Mouse (Mus musculus): ENCODE data around the gene Bok. TPM values are rescaled to one million over a fixed set of nuclear protein-coding genes. Genes with fewer than 3 reads are reported as not detected.

The Bok gene
- polyA plus RNA-seq, 3 experiments from 2014 or later = not detected

GRCm38 (mm10) chr1:93691106-93691505 lies 5.6 kb downstream of the Bok start:
- no peak for ATAC-seq

GRCm38 (mm10) chr1:93691786-93692357 lies 6.4 kb downstream of the Bok start:
- ATAC-seq = no peak

DNA sequence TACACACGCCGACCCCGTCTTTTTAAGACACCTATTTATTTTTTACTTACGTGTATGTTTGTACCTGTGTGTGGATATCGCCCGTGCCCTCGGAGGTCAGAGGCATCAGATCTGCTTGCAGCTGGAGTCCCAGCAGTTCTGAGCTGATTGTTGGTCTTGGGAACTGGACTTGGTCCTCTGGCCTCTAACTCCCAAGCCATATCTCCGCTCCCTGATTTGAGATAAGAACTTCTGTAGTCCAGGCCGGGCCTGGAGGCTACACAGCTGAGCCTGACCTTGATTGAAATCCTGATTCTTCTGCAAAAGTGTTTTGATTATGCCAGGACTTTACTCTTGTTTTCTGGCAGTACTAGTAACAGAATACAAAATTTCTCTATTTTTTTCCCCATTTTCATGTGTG lies 7.3 kb downstream of the Bok start:
- ATAC-seq = no peak

DNA sequence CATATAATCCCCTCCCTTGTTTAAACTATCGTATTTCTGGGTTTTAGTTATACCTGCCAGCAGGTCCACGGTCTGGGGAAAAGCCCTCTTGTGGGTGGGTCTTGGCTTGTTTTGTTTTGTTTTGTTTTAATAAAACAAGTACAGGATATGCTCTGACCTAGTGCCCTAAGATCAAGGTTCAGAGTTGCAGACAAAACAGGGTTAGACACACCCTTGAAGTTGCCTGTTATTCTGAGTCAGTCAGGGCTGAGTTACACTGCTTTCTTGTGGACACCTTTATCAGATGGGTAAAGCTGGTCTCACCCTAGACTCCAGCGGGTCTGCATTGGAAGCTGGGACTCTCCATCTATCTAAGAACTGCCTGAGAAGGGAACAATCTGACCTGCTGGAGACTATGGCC lies 8.0 kb downstream of the Bok start:
- no peak for ATAC-seq

- no peak for ATAC-seq
Observed at GRCm38 (mm10) chr1:93693943-93694342, 8.5 kb downstream of the Bok start.

DNA sequence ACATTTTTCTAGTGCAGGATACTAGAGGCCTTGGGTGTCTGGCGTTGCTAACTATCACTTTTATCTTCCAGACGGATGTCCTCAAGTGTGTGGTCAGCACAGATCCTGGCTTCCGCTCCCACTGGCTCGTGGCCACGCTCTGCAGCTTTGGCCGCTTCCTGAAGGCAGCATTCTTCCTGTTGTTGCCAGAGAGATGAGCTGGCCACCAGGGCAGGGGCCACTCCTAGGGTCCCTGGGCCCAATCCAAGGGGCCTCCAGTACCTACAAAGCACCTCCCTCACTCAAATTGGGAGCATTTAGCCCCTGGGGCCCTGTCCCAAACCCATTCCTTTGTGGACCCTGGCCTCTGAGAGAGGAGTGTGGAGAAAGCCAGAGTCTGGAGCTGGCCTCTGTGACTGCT lies 9.5 kb downstream of the Bok start:
- no peak for ATAC-seq

DNA sequence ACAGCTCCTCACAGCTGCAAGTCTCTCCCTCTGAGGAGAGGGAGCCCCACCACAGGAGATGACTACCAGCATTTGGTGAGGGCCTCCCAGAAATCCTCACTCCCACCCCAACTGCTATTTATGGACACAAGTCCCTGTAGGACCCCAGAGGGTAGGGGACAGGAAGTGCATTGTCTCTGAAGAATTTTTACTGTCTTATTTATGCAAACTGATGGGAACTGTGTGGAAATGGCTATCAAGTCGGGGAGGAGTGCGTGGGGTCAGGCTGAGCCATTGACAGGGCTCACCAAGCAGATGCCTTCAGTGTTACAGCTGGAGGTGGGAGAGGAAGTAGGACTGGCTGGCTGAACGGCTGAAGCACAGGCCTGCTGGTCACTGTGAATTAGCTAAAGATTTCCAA lies 11.9 kb downstream of the Bok start:
- ATAC-seq = no peak

GRCm38 (mm10) chr1:93699159-93699558 lies 13.7 kb downstream of the Bok start:
- ATAC-seq = no peak

DNA sequence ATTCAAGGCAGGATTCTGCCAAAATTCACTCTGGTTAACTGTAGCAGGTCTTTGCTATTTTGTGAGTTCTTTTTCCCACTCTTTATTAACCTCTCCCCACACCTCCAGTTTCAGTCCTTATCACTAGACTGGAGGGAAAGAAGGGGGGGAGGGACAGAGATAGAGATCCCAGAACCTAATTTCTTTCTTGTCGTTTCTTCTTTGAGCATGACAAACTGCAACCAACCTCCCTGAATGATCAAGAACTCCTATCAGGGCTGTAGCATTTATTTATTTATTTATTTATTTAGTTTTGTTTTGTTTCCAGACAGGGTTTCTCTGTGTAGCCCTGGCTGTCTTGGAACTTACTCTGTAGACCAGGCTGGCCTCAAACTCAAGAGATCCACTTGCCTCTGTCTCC lies 16.6 kb downstream of the Bok start:
- ATAC-seq = no peak

GRCm38 (mm10) chr1:93703472-93704048 lies 18.1 kb downstream of the Bok start:
- ATAC-seq = no peak

- no peak for ATAC-seq
Observed at GRCm38 (mm10) chr1:93704341-93704740, 18.9 kb downstream of the Bok start.

GRCm38 (mm10) chr1:93705389-93705788 lies 19.9 kb downstream of the Bok start:
- no peak for ATAC-seq

GRCm38 (mm10) chr1:93716166-93716565 lies 30.7 kb downstream of the Bok start:
- ATAC-seq = no peak

- ATAC-seq = no peak
Observed at GRCm38 (mm10) chr1:93721557-93721956, 36.1 kb downstream of the Bok start.

DNA sequence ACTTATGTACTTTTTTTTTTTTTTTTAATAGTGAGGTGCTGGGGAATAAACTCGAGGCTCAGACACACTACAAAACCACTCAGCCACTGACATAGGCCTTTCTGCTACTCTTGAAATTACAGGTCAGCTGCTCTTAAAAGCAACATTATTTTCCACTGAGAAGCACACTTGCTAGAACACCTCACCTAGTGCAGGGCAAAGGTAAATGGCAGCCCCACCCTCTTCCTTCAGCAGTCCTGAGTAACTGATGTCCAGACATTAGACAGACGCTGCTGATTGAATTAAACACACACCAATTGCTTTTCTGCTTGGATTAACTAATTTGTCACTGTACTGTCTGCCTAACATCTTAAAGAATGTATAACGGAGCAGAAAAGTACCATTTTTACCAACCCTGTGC lies 39.2 kb downstream of the Bok start:
- ATAC-seq = no peak

- ATAC-seq = no peak
Observed at GRCm38 (mm10) chr1:93725665-93726064, 40.2 kb downstream of the Bok start.

DNA sequence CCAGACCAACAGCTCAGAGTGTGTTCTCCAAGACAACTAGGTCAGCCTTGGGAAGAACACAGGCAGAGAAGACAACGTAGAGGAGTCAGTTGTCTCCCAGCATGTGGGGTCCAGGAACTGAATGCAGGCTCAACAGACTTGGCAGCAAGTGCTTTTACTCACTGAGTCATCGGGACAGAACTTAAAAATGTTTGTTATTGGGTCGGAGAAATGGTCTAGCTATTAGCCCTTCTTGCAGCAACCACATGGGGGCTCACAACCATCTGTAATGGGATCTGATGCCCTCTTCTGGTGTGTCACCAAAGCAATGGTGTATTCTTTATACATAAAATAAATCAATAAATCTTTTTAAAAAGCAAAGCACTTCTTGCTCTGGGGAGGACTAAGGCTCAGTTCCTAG lies 40.7 kb downstream of the Bok start:
- no peak for ATAC-seq

DNA sequence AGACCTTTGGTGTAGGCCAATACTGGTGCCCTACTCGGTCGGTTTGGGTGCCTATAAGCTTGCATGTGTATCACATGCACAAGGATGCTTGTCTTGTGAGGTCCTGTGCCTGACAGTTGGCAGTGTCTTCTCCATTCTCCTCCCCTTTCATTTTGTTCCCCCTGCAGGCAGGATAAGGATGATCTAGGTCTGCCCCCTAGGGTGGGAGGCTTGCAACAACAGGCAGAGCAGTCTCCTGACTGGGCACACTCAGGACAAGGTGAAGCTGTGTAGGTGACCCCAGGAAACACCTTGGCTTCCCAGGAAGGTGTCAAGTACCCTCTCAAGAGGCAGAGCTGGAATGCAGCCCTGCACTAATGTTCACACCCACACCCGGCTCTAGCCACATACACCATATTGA lies 41.5 kb downstream of the Bok start:
- peak; percentile 50 for ATAC-seq

DNA sequence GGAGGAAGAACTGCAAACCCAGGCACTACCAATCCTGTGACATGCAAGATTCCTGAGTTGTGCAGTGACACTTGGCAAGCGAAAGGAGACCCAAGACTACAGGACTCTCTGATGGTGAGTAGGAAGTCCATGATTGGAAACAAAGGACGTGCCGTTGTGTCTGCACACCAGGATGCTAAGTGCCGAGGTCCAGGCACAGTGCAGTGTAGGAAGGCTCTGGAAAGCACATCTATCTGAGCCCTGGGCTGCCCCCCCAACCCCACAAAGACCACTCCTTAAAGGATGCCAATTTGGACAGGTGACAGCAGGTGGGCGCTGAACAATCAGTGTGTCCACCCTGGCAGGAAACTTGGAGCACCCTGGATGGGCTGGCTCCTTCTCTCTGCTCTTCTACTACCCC lies 45.6 kb downstream of the Bok start:
- no peak for ATAC-seq

- ATAC-seq = no peak
Observed at GRCm38 (mm10) chr1:93731880-93732281, 46.4 kb downstream of the Bok start.

- no peak for ATAC-seq
Observed at GRCm38 (mm10) chr1:93735859-93736258, 50.4 kb downstream of the Bok start.

DNA sequence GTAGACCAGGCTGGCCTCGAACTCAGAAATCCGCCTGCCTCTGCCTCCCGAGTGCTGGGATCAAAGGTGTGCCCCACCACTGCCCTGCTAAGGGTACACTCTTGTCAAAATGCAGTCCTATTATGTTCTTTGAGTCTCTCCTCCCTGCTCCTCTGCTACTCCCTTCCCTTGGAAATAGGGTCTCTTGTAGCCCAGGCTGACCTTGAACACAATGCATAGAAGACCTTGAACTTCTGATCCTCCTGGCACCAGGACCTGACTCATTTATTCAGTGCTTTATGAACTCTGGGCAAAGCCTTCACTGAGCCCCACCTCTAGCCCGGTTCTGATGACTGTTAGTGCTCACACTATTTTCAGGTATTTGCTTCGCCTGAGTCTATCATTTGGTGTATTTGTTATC lies 52.3 kb downstream of the Bok start:
- ATAC-seq = no peak

DNA sequence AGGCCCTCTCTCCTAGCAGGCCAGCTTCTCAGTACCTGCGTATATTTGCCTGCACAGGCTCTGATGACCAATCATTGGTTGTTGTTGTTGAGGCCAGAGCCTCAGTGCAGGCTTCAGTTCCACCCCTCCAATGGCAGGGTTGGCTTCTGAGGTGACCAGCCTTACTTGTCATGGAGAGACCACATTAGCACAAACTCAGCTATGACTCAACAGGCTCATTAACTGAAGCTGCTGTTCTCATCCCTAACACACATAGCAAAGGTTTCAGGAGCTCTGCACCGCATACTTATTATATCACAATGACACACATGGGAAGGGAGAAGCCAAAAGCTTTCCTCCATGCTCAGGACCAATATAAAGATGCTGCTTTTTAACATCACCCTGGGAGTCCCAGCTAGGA lies 55.2 kb downstream of the Bok start:
- ATAC-seq = no peak

DNA sequence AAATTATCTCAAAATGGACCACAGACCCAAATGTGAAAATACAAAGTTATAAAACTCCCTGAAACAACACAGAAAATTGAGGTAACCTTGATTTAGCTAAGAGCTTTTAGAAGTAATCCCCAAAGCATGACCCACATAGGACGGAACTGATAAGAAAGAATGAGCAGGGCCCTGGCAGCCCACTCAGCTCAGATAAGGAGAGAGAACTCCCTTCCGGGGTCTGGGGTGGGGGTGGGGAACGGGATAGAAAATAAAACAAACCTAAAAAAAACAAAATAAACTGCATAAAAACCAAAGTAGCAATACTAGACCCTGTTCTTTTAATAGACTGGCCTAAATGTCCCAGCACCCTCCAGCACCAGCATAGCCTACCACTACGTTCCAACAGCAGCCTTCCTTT lies 56.5 kb downstream of the Bok start:
- ATAC-seq = no peak

DNA sequence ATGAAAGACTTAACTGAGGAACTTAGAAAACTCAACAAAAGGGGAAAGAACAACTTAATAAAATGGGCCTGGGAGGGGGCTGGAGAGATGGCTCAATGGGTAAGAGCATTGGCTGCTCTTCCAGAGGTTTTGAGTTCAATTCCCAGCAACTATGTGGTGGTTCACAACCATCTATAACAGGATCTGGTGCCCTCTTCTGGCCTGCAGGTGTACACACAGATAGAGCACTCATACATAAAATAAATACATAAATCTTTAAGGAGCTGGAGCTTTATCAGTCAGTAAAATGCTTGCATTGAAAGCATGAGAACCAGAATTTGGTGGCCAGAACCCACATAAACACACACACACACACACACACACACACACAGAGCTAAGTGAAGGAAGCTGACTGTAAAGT lies 57.5 kb downstream of the Bok start:
- no peak for ATAC-seq

Data from inflammation-experienced regulatory T-cells, adult 6 months (primary cell).